Mouse (Mus musculus) stomach, postnatal 0 days (tissue): ENCODE data around the gene Mlec.

Source experiments
- CTCF ChIP-seq: IDR thresholded peaks from 2 replicates; pipeline ENCODE4 v1.5.1; 2016; ENCODE audit warnings: antibody characterized with exemption, low read depth, mild to moderate bottlenecking, moderate library complexity
- EP300 ChIP-seq: optimal IDR thresholded peaks from 2 replicates; pipeline ENCODE3; 2016; ENCODE audit warnings: antibody characterized with exemption

- TF ChIP-seq EP300 (no peak), CTCF (no peak)
These were observed 10.6 kb downstream of the Mlec start for GRCm38 (mm10) chr5:115147388-115147787.
